Mouse (Mus musculus): ENCODE results near the gene Mycn.

Mycn gene

DNA sequence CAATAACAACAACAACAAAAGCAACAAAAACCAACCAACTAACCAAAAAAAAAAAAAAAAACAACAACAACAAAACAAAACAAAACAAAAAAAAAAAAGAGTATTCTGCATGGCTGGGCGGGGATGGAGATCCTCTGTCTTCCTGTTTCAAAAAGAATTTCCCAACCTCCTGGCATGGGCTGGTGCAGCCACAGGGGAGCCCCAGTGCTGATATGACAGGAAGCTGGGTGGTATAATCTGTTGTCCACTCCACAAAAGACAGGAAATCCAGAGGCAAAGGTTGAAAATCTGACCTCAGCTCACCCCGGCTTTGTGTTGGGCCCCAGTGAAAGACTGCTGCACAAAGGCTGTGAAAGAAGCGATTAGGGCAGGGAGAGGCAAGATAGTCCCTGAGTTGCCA is 17.3 kb downstream of the Mycn start:
- no peak for DNase-seq (ENCODE audit: low spot score)

GRCm38 (mm10) chr12:12920166-12921157 is 21.3 kb downstream of the Mycn start:
- DNase-seq (ENCODE audit: low spot score): no peak

- DNase-seq (ENCODE audit: low spot score): no peak
Observed at GRCm38 (mm10) chr12:12916298-12916697, 25.4 kb downstream of the Mycn start.

DNA sequence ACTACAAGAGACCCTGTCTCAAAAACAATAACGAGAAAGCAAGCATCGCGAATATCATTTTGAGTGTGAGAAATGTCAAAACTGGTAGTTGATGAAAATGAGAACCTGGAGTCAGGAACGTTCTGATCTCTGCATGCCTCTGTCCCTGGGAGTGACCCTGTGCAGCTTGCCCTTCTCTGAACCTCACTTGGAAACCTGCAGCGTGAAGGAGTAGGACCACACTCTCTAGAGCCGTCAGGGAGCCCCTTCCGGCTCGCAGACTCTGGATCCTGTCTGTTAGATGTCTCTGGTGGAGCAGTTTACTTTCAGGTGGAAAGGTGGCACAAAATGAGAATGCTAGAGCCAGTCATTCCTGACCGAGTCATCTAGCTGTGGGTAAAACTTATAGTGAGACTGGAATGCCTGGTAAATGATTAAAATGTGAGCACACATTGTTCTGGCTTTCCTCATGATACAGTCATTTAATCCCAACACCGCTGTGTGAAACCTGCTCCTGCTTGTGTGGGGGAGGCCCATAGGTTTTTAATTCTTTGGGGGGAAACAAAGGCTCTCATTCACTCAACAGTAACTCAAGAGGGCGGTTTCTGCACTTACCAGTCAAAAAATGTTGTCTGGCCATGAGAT is 31.2 kb downstream of the Mycn start:
- no peak for DNase-seq (ENCODE audit: low spot score)

DNA sequence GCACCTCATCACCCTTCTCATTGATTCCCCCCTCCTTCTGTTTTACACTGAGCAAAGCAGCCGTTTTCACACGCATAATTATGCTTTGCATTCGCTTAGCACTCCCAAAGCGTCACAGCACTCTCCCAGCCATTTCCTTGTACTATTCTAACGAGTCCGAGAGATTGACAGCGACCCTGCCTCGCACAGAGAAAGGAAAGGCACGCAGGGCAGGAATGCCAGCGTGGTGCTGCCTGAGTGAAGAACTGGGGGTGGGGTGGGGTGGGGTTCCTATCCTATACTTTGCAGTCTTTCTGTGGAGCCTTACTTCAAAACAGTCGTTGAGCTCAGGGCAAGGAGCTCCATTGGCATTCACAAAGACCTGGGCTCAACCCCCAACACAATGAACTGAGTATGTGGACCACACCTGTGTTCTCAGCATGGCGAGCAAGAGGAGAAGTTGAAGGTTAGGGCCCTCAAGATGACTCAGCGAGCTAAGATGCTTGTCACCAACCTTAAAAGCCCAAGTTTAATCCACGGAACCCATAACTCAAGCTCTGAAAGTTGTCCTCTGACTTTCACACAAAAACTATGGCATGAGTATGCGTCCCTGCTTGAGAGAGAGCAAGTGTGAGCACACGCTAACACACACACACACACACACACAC is 32.0 kb downstream of the Mycn start:
- DNase-seq (ENCODE audit: low spot score): no peak

GRCm38 (mm10) chr12:12906771-12907170 is 34.9 kb downstream of the Mycn start:
- no peak for DNase-seq (ENCODE audit: low spot score)

- DNase-seq (ENCODE audit: low spot score): no peak
Observed at GRCm38 (mm10) chr12:12906321-12906720, 35.4 kb downstream of the Mycn start.

DNA sequence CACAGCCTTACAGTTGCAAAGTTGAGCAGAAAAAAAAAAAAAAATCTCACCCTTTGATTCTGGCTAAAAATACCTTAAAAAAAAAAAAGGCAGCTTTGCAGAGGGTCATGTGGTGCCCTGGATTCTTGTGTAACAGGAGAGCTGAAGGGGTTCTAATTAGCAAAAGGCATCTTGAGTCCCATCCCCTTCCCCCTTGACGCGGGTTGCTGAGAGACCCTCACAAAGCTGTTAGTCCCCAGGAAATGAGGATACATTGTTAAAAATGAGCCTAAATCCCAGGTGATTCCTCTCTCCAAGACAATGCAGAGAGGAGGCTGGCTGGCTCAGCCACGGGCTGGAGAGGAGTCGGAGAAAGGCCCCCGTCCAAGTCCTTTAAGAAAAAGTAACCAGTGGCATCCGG is 36.6 kb downstream of the Mycn start:
- no peak for DNase-seq (ENCODE audit: low spot score)

- DNase-seq (ENCODE audit: low spot score): no peak
Observed at GRCm38 (mm10) chr12:12904512-12904953, 37.2 kb downstream of the Mycn start.

DNA sequence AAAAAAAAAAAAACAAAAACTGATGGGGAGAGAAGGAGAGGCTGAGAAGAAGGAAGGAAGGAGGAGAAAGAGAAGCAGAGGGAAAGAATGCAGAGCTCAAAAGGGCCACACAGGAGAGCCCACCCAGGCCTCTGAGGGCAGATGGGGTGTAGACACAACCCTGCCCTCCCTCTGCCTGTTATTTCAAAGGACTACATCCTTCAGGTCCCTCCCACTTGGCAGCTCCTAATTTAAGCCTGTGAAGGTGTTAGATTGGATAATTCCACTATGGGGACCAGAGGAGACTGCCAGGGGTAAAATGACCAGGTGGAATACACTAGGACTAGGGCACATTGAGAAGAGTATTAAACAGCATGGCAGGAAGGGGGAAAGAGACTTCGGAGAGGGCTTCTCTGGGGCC is 37.6 kb downstream of the Mycn start:
- DNase-seq (ENCODE audit: low spot score): no peak

DNA sequence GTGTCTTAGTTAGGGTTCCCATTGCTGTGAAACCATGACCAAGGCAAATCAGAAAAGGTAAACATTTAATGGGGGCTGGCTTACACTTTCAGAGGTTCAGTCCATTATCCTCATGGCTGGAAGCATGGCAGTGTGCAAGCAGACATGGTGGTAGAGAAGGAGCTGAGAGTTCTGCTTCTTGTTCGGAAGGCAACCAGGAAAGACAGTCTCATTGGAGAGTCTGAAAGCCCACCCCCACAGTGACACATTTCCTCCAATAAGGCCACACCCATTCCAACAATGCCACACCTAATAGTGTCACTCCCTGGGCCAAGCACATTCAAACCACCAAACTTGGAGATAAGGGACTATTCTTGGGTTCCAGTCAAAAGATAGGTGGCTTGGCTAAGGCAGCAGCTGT is 39.3 kb downstream of the Mycn start:
- no peak for DNase-seq (ENCODE audit: low spot score)

DNA sequence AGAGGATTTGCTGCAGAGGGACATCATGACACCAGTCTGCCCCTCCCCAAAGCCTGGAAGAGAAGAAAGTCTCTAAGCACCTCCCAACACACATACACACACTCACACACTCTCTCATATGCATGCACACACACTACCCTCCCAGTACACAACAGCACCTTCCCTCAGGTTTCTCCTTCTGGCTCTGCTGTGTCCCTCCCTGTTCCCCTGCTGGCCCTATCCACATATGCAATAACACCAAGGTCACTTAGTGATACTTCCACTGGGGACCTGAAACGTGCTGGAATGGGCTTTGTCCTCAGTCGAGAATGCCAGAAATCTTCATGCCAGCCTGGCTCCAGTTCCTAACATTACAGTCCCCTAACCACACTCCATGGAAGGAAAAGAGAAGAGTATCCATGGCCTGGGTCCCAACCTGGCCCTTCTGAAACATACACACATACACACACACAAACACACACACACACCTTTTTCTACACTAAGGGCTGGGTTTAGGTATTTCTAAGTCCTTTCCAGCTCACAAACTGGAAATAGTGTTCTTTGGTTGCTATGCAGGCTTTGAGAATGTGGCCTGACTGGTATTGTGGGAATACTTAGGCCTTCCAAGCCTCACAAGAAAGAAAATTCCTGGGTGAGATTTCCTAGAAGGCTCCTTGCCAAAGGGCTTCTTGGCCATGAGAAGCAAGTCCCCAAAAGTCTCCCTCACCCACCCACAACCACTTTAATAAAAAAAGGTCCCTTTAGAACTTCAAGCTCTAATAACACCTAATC is 43.2 kb downstream of the Mycn start:
- DNase-seq (ENCODE audit: low spot score): no peak

GRCm38 (mm10) chr12:12893986-12894385 is 47.7 kb downstream of the Mycn start:
- DNase-seq (ENCODE audit: low spot score): no peak

GRCm38 (mm10) chr12:12886191-12886889 is 55.4 kb downstream of the Mycn start:
- DNase-seq (ENCODE audit: low spot score): no peak

Data from T-cell, adult 2 months (primary cell).